Mouse (Mus musculus) liver, postnatal 0 days (tissue): Measurements from ENCODE around the gene 1300017J02Rik. TPM values are rescaled to one million over a fixed set of nuclear protein-coding genes. Genes with fewer than 3 reads are reported as not detected.
A peak's percentile ranks its signal among the peaks of the same experiment; 100 is the strongest.

Source experiments
- ATAC-seq: fragments of 200-750 bp; cut with Nextera tagmentation; 2 replicates; pipeline ENCODE4 v1.8.0; 2017; ENCODE audit warnings: mild to moderate bottlenecking, moderate library complexity
- DNase-seq: peaks from one replicate; pipeline ENCODE4 v3.0.0-alpha.2; 2016
- H3K27ac ChIP-seq: fragments of 300-500 bp; sonication (generic); 2 replicates; pipeline ENCODE4 v1.5.1; 2014; ENCODE audit warnings: antibody characterized with exemption, moderate library complexity, mild to moderate bottlenecking, low read depth
- H3K27me3 ChIP-seq: fragments of 300-500 bp; sonication (generic); 2 replicates; pipeline ENCODE4 v1.6.1; 2014; ENCODE audit warnings: low read length, control low read depth, mixed read lengths; ENCODE audit not compliant: insufficient read depth
- H3K36me3 ChIP-seq: fragments of 300-500 bp; sonication (generic); replicated peaks from 2 replicates; pipeline ENCODE4 v1.6.1; 2014; ENCODE audit warnings: mild to moderate bottlenecking, control low read depth, low read length, moderate library complexity, mixed read lengths; ENCODE audit not compliant: insufficient read depth
- H3K4me1 ChIP-seq: fragments of 300-500 bp; sonication (generic); 2 replicates; pipeline ENCODE4 v1.6.1; 2014; ENCODE audit warnings: antibody characterized with exemption, mild to moderate bottlenecking, control low read depth; ENCODE audit not compliant: insufficient read depth
- H3K4me2 ChIP-seq: fragments of 300-500 bp; sonication (generic); 2 replicates; pipeline ENCODE4 v1.6.1; 2014; ENCODE audit warnings: low read depth, mild to moderate bottlenecking, low read length, moderate library complexity, mixed read lengths
- H3K4me3 ChIP-seq: fragments of 300-500 bp; sonication (generic); 2 replicates; pipeline ENCODE4 v1.5.1; 2014; ENCODE audit warnings: low read depth, low read length
- H3K9ac ChIP-seq: fragments of 300-500 bp; sonication (generic); replicated peaks from 2 replicates; pipeline ENCODE4 v1.6.1; 2014; ENCODE audit warnings: mild to moderate bottlenecking, moderate library complexity
- H3K9me3 ChIP-seq: fragments of 300-500 bp; sonication (generic); 2 replicates; pipeline ENCODE4 v1.6.1; 2016; ENCODE audit warnings: mild to moderate bottlenecking, control low read depth, low read length, mixed read lengths
- CTCF ChIP-seq: sonication (generic); IDR thresholded peaks from 2 replicates; pipeline ENCODE4 v1.5.1; 2016; ENCODE audit warnings: antibody characterized with exemption, low read depth
- EP300 ChIP-seq: IDR thresholded peaks from 2 replicates; pipeline ENCODE4 v1.6.1; 2016; ENCODE audit warnings: antibody characterized with exemption, low read depth, mild to moderate bottlenecking
- WGBS: fragments of 180-500 bp; shearing (Covaris S2); extraction: QIAGEN DNeasy Blood & Tissue Kit; methylation state at CpG from one replicate; pipeline ENCODE4 v1.1.7; 2014; ENCODE audit not compliant: insufficient replicate concordance; 5-methylcytosine and 5-hydroxymethylcytosine counted together
- polyA plus RNA-seq: library from polyadenylated mRNA; unstranded; fragments of >200 nt; fragmentation: Nextera tagmentation; extraction: Ambion mirVana; gene quantifications from 2 replicates; pipeline ENCODE4 v1.2.1, GENCODE M21; 2015

The 1300017J02Rik gene
- polyA plus RNA-seq, 1 experiment from 2014 or later, result 175 TPM

- 60% methylated on average over 15 of the region's 15 CpGs for WGBS
- ATAC-seq (no peak), DNase-seq (no peak)
- Histone ChIP-seq H3K27me3 (no peaks in the 10 kb centered on the region), H3K4me3 (peak overlapping the region; percentile 56), H3K9ac (peak overlapping the region; percentile 66), H3K27ac (peak overlapping the region; percentile 91), H3K4me2 (peak overlapping the region; percentile 63), H3K4me1 (peaks cover 29% of the 10 kb centered on the region), H3K9me3 (no peaks in the 10 kb centered on the region), H3K36me3 (peaks cover 19% of the 10 kb centered on the region)
- no peak for TF ChIP-seq CTCF
- TF ChIP-seq EP300, result no peak
These were observed 75.6 kb downstream of the 1300017J02Rik start for GRCm38 (mm10) chr9:103229037-103229867.

DNA sequence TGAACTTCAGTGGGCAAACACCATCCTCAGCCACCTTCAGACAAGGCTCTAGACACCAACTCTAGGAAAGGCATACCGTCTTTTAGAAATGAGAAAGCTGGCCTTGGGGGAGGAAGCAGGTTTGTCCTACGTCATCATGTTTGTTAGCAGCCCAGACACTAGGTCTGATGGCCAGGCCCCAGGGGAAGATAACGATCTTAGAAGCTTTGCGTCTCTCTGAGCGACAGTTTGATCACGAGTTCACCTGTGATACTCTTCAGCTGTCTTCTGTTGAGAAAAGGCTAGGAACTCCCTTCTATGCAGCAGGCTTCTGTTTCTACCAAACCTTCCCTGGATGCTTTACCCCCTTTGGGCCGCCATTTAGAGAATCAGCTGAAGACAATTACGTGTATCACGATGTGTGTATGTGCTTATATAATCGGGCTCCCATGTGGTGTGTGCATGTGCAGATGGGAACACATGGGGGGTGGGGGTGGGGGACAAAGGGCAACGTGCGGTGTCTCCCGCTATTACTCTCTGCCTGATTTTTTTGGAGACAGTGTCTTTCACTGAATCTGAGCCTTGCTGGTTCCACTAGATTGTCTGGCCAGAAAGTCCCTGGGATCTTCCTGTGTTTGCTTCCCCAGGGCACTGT is 76.4 kb downstream of the 1300017J02Rik start:
- no peak for TF ChIP-seq EP300
- no peak for TF ChIP-seq CTCF
- Histone ChIP-seq H3K9ac (peak overlapping the region; percentile 66), H3K9me3 (no peaks in the 10 kb centered on the region), H3K36me3 (peaks cover 20% of the 10 kb centered on the region), H3K4me1 (peaks cover 27% of the 10 kb centered on the region), H3K4me3 (peak overlapping the region; percentile 56), H3K27ac (peak overlapping the region; percentile 91), H3K4me2 (peak overlapping the region; percentile 63), H3K27me3 (no peaks in the 10 kb centered on the region)
- DNase-seq (peak; percentile 40), ATAC-seq (no peak)
- WGBS, result 54% methylated on average over 13 of the region's 13 CpGs

- Histone ChIP-seq H3K9me3 (no peaks in the 10 kb centered on the region), H3K4me2 (peak overlapping the region; percentile 63), H3K27ac (peak overlapping the region; percentile 91), H3K4me3 (peak overlapping the region; percentile 56), H3K27me3 (no peaks in the 10 kb centered on the region), H3K4me1 (peaks cover 20% of the 10 kb centered on the region), H3K9ac (peak overlapping the region; percentile 66), H3K36me3 (peaks cover 25% of the 10 kb centered on the region)
- ATAC-seq (no peak), DNase-seq (no peak)
- TF ChIP-seq CTCF, result no peak
- TF ChIP-seq EP300, result no peak
- WGBS, result 68% methylated on average over 16 of the region's 16 CpGs
These were observed 77.1 kb downstream of the 1300017J02Rik start for GRCm38 (mm10) chr9:103227760-103228159.

- WGBS, result 76% methylated on average over 15 of the region's 15 CpGs
- ATAC-seq (no peak), DNase-seq (no peak)
- Histone ChIP-seq H3K9me3 (no peaks in the 10 kb centered on the region), H3K36me3 (peaks cover 27% of the 10 kb centered on the region), H3K27ac (no peak overlapping the region), H3K4me3 (0 out of 2 replicates have a peak overlapping the region, but pooled peaks have one; percentile 56), H3K27me3 (no peaks in the 10 kb centered on the region), H3K4me1 (peaks cover 13% of the 10 kb centered on the region), H3K4me2 (peak overlapping the region; percentile 46), H3K9ac (peak overlapping the region; percentile 44)
- TF ChIP-seq CTCF (no peak), EP300 (no peak)
These were observed 78.1 kb downstream of the 1300017J02Rik start for GRCm38 (mm10) chr9:103226806-103227205.

DNA sequence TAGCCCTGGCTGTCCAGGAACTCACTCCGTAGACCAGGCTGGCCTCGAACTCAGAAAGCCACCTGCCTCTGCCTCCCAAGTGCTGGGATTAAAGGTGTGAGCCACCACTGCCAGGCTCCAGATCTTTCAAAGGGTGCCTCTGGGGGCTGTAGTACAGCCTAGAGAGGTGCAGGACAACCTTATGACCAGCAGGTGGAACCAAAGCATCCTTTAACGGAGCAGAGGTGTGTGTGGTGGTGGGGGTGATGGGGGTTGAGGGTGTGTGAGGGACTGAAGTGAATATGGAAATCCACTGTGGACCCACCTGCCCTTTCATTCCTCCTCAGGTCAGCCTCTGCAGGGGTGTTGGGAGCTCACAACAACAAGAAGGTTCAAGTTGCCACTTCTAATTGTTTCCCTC is 79.4 kb downstream of the 1300017J02Rik start:
- 42% methylated on average over 3 of the region's 3 CpGs for WGBS
- Histone ChIP-seq H3K27me3 (no peaks in the 10 kb centered on the region), H3K9ac (0 out of 2 replicates have a peak overlapping the region, but pooled peaks have one; percentile 11), H3K4me2 (0 out of 2 replicates have a peak overlapping the region, but pooled peaks have one; percentile 22), H3K4me3 (no peak overlapping the region), H3K9me3 (no peaks in the 10 kb centered on the region), H3K27ac (no peak overlapping the region; the same call in 1 of the 2 replicates), H3K4me1 (peaks cover under 1% of the 10 kb centered on the region), H3K36me3 (peaks cover 34% of the 10 kb centered on the region)
- DNase-seq, result peak; percentile 55
- ATAC-seq, result peak; percentile 32
- TF ChIP-seq EP300, result no peak
- TF ChIP-seq CTCF, result peak; percentile 77

GRCm38 (mm10) chr9:103224721-103225120 is 80.2 kb downstream of the 1300017J02Rik start:
- no peaks in the 10 kb centered on the region for H3K9me3 ChIP-seq
- H3K27me3 ChIP-seq, result no peaks in the 10 kb centered on the region
- no peak overlapping the region for H3K9ac ChIP-seq
- H3K4me1 ChIP-seq, result no peaks in the 10 kb centered on the region
- 73% methylated on average over 7 of the region's 7 CpGs for WGBS
- H3K36me3 ChIP-seq, result peaks cover 36% of the 10 kb centered on the region
- no peak overlapping the region for H3K4me3 ChIP-seq
- ATAC-seq, result no peak
- H3K27ac ChIP-seq, result 0 out of 2 replicates have a peak overlapping the region, but pooled peaks have one; percentile 5
- no peak for DNase-seq
- no peak overlapping the region for H3K4me2 ChIP-seq
- TF ChIP-seq CTCF, result no peak
- no peak for TF ChIP-seq EP300
